Mouse (Mus musculus) hindbrain, embryonic 10.5 days (tissue): Measurements from ENCODE around the gene Gabpb1. TPM values are rescaled to one million over a fixed set of nuclear protein-coding genes. Genes with fewer than 3 reads are reported as not detected.

Source experiments
- DNase-seq: peaks from one replicate; pipeline ENCODE4 v3.0.0-alpha.2; 2017; ENCODE audit warnings: low spot score
- H3K27ac ChIP-seq: fragments of 300-500 bp; sonication (generic); 2 replicates; pipeline ENCODE4 v1.5.1; 2016; ENCODE audit warnings: mild to moderate bottlenecking, moderate library complexity
- H3K27me3 ChIP-seq: fragments of 300-500 bp; sonication (generic); 2 replicates; pipeline ENCODE4 v1.6.1; 2016; ENCODE audit warnings: mild to moderate bottlenecking; ENCODE audit not compliant: poor library complexity, insufficient read depth, severe bottlenecking
- H3K36me3 ChIP-seq: fragments of 300-500 bp; sonication (generic); 2 replicates; pipeline ENCODE4 v1.6.1; 2016; ENCODE audit warnings: mild to moderate bottlenecking, moderate library complexity
- H3K4me1 ChIP-seq: fragments of 300-500 bp; sonication (generic); replicated peaks from 2 replicates; pipeline ENCODE4 v1.6.1; 2016; ENCODE audit warnings: mild to moderate bottlenecking
- H3K4me3 ChIP-seq: fragments of 300-500 bp; sonication (generic); 2 replicates; pipeline ENCODE4 v1.5.1; 2016; ENCODE audit warnings: mild to moderate bottlenecking, moderate library complexity
- H3K9me3 ChIP-seq: fragments of 300-500 bp; sonication (generic); 2 replicates; pipeline ENCODE4 v1.6.1; 2016; ENCODE audit warnings: mild to moderate bottlenecking, moderate library complexity
- WGBS: fragments of 180-500 bp; shearing (Covaris S2); methylation state at CpG from one replicate; pipeline ENCODE4 v1.1.7; 2016; 5-methylcytosine and 5-hydroxymethylcytosine counted together
- polyA plus RNA-seq: library from polyadenylated mRNA; unstranded; fragments of >200 nt; fragmentation: Nextera tagmentation; extraction: Ambion mirVana; gene quantifications from 2 replicates; pipeline ENCODE4 v1.2.1, GENCODE M21; 2016

The Gabpb1 gene
- polyA plus RNA-seq, result 70.9 and 75.8 TPM in 2 replicates

DNA sequence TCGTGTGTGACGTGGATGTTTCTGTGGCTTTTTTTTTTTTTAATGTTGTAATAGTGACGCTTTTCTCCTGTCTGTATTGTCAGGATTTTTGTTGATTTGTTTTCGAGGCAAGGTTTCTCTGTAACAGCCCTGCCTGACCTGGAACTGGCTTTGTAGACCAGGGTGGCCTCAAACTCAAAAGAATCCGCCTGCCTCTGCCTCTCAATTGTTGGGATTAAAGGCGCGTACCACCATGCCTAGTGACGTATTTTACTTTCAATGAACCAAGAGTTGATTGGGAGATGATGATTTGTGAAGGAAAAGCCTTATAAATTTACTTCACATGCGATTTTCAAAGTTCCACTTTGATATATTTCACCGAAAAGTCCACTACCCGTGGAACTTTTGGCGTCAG is at the start of gene Gabpb1:
Gabpb1 (minus strand) TSS at position 216 of the 394 bp plus-strand sequence.
- Histone ChIP-seq H3K27ac (peak within 1 kb of the TSS; percentile 100), H3K9me3 (peaks cover 6% of the 10 kb centered on the region; the same call in 1 of the 2 replicates), H3K4me3 (peak within 1 kb of the TSS; percentile 94), H3K27me3 (no peaks in the 10 kb centered on the region), H3K36me3 (peaks cover 45% of the 10 kb centered on the region), H3K4me1 (peaks cover 39% of the 10 kb centered on the region)
- no peak for DNase-seq
- 27% methylated on average over 12 of the region's 12 CpGs for WGBS

DNA sequence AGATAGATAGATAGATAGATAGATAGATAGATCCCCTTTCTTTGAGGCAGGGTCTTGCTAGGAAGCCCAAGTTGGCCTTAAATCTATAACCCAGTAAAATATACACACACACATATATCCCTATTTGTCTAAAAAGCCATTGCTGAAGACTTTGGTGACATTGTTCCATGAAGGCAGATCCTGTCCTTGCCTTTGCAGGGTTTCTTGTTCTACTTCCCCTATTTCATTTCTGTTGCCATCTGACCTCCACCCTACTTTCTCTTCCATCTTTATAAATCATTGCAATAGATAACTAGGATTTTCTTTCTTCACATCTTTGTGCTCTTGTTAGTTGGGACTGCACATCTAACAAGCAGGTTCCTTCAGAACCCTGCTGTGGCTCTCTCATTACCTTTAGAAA is 36.8 kb upstream of the Gabpb1 start:
- Histone ChIP-seq H3K36me3 (peaks cover 21% of the 10 kb centered on the region), H3K4me1 (peaks cover 8% of the 10 kb centered on the region), H3K27me3 (no peaks in the 10 kb centered on the region), H3K9me3 (no peaks in the 10 kb centered on the region), H3K4me3 (no peak overlapping the region), H3K27ac (no peak overlapping the region)
- DNase-seq, result no peak

DNA sequence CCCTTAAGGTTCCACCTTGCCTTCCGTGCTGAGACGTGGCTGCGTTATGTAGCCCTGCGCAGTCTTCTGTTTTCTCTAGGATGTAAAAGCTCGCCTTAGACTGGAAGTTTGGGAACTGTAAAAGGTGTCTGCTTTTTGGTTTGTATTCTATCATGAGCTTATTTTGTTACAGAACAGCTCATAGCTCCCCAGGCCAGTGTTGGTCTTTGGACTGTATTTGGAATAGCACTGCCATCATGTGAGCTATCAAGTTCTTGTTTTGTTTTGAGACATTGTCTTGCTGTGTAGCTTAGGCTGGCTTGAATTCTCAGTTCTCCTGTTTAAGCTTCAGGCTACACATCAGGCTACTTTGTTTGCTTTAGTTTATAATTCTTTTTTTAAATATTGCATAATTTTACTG is 36.4 kb upstream of the Gabpb1 start:
- Histone ChIP-seq H3K4me3 (no peak overlapping the region), H3K27me3 (no peaks in the 10 kb centered on the region), H3K36me3 (peaks cover 17% of the 10 kb centered on the region), H3K27ac (no peak overlapping the region), H3K4me1 (peaks cover 10% of the 10 kb centered on the region), H3K9me3 (no peaks in the 10 kb centered on the region)
- WGBS, result 95% methylated on average over 5 of the region's 5 CpGs
- DNase-seq, result no peak

DNA sequence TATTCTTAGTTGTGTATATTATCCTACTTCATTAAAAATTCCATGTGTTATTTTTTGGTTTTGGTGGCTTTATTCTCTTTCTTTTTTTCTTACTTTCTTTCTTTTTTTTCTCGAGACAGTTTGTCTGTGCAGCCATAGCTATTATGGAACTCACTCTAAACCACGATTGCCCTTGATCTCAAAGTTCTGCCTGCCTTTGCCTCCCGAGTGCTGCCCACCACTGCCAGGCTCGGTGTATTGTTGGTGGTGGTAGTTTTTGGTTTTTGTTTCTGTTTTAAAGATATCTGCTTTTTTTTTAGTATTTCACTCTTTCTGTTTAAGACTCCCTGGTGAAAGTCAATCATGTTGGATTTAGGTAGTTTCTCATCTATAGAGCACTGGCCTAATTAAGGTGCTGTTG is 32.2 kb upstream of the Gabpb1 start:
- H3K27ac ChIP-seq, result no peak overlapping the region
- H3K36me3 ChIP-seq, result peaks cover 4% of the 10 kb centered on the region; the same call in 1 of the 2 replicates
- peak overlapping the region; percentile 82 for H3K4me3 ChIP-seq
- WGBS, result 88% methylated on average over 4 of the region's 4 CpGs
- no peak for DNase-seq
- no peaks in the 10 kb centered on the region for H3K9me3 ChIP-seq
- H3K4me1 ChIP-seq, result peaks cover 10% of the 10 kb centered on the region
- peaks cover 4% of the 10 kb centered on the region; the same call in 1 of the 2 replicates for H3K27me3 ChIP-seq

DNA sequence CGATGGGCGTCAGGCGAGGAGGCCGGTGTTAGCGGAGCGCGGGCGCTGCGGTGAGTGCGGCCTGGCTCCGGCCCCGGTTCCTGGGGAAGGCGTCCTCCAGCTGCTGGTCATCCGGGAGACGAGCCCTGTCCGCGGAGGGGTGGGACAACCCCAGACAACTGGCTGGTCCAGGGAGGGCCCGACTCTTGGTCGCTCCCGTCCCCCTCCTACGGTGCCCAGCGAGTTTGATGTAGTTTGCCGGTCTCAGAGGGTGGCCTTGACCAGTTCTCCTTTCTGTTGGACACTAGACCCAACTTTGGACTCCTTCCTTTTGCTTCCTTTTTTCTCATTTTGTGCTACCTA is 31.3 kb upstream of the Gabpb1 start:
- H3K4me1 ChIP-seq, result peaks cover 10% of the 10 kb centered on the region
- H3K27ac ChIP-seq, result peak overlapping the region; percentile 93
- WGBS, result under 1% methylated on average over 23 of the region's 23 CpGs
- H3K36me3 ChIP-seq, result peaks cover 4% of the 10 kb centered on the region; the same call in 1 of the 2 replicates
- no peak for DNase-seq
- H3K9me3 ChIP-seq, result no peaks in the 10 kb centered on the region
- H3K4me3 ChIP-seq, result peak overlapping the region; percentile 82
- H3K27me3 ChIP-seq, result peaks cover 4% of the 10 kb centered on the region; the same call in 1 of the 2 replicates

DNA sequence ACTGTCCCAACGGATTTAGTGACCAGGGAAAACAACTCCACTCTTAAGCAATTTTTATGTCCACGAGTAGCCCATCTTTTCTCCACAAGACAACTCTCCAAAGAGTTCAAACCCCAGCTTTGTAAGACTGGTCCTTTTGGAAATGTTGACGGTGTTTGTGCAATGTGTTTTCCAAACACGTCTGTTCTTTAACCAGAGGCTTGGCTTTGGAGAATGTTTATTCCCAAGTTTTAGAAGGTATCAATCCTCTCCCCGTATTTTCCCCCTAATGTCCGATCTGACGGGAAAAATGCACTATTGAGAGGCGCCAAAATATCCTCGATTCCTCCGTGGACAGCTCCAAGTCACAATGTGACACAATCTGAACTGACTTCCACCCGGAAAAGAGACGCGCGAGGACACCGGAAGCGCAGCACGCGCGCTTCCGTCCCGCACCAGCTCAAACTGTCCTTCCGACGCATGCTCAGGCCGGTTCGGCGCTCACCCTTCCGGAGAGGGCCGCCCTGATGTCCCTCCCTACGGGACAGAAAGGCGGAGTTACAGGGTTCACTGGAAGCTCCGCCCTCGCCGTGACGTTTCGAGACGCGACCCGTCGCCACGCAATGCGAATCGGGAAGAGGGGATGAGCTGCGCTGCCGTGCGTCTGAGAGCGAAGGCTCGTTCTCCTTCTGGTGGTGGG is 30.8 kb upstream of the Gabpb1 start, which contains the start of gene Usp8:
Usp8 (plus strand) TSS at position 570 of the 679 bp plus-strand sequence.
- peaks cover 4% of the 10 kb centered on the region; the same call in 1 of the 2 replicates for H3K27me3 ChIP-seq
- WGBS, result 2% methylated on average over 47 of the region's 47 CpGs
- H3K27ac ChIP-seq, result peak within 1 kb of the TSS; percentile 93
- H3K9me3 ChIP-seq, result no peaks in the 10 kb centered on the region
- H3K4me1 ChIP-seq, result peaks cover 10% of the 10 kb centered on the region
- peak within 1 kb of the TSS; percentile 82 for H3K4me3 ChIP-seq
- peaks cover 4% of the 10 kb centered on the region; the same call in 1 of the 2 replicates for H3K36me3 ChIP-seq
- peak; percentile 98 for DNase-seq

DNA sequence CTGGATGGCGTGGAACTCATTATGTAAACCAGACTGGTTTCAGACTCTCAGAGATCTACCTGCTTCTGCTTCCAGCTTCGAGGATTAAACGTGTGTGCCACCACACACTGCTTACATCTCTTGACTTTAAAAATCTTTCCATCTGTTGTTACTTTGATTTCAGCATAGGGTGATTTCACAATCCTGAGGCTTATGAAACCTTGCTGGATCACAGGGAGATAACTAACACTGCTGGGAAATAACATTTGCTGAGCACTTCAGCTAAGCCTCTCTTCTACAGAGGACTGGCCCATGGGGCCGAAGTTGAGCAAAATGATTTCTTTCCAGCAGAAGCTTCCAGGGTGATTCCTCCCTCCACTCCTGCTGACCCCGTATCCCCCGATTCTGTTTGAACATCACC is 19.1 kb upstream of the Gabpb1 start:
- WGBS, result 85% methylated on average over 6 of the region's 6 CpGs
- no peak for DNase-seq
- no peaks in the 10 kb centered on the region for H3K9me3 ChIP-seq
- no peaks in the 10 kb centered on the region for H3K4me1 ChIP-seq
- no peak overlapping the region for H3K27ac ChIP-seq
- H3K4me3 ChIP-seq, result no peak overlapping the region
- H3K36me3 ChIP-seq, result no peaks in the 10 kb centered on the region
- no peaks in the 10 kb centered on the region for H3K27me3 ChIP-seq

DNA sequence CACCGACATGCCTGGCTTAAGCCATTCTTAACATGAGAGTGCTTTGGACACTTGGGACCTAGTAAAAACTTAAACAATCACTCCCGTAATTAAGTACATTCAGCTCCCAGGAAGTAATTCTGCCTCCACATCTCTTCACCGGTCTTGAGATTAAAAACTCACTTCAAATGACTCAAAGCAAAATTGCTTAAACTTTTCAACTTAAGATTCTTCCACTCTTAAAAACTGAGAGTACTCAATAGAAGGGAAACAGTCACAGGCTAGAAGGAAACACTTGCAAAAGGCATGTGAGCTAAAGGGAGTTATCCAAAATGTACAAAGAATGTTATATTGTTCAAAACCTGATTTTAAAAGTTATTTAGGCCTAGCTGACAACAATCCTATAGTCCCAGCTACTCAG is 15.2 kb upstream of the Gabpb1 start:
- WGBS, result 87% methylated on average over 3 of the region's 3 CpGs

DNA sequence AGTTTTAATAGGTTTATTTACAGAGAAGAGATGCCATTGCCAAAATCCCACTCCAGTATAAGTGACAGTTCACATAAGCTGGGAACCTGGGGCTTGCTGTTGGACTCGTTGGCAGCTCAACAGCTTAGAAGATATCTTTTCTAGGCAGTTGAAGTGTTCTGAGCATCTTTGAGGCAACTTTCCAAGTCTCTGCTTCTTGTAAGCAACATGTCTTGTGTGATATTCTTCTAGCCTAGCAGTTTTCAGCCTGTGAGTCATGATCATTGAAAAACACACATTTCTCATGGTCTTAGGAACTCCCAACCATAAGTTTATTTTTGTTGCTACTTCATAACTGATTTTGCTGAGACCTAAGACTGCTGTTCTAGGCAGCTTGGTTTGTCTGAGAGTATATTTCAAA is 6.8 kb upstream of the Gabpb1 start:
- no peak overlapping the region for H3K27ac ChIP-seq
- H3K27me3 ChIP-seq, result no peaks in the 10 kb centered on the region
- peaks cover 6% of the 10 kb centered on the region for H3K9me3 ChIP-seq
- no peak overlapping the region for H3K4me3 ChIP-seq
- 93% methylated on average over 1 of the region's 1 CpGs for WGBS
- peaks cover 70% of the 10 kb centered on the region for H3K36me3 ChIP-seq
- H3K4me1 ChIP-seq, result no peaks in the 10 kb centered on the region
- no peak for DNase-seq

More for the DNA sequence above, 15.2 kb upstream of the Gabpb1 start:
- H3K9me3 ChIP-seq, result no peaks in the 10 kb centered on the region
- H3K27ac ChIP-seq, result no peak overlapping the region
- DNase-seq, result no peak
- H3K4me3 ChIP-seq, result no peak overlapping the region
- H3K27me3 ChIP-seq, result no peaks in the 10 kb centered on the region
- H3K4me1 ChIP-seq, result no peaks in the 10 kb centered on the region
- H3K36me3 ChIP-seq, result peaks cover 12% of the 10 kb centered on the region

DNA sequence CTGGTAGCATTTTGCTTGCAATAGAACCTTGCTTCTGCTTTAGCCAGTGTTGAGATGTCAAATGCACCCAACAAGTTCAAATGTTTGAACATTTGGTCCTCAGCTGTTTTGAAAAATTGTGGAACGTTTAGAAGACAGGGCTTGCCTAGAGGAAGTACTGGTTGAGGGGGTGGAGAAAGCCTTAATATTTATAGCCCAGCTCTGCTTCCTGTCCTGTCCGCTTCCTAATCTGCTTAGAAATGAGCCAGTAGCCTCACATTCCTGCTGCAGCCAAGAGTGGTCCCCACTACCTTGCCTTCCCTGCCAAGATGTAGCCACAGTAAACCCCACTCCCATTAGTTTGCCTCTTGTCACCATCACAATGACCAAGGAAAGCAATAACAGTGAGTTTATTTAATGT is 6.2 kb upstream of the Gabpb1 start:
- Histone ChIP-seq H3K9me3 (peaks cover 6% of the 10 kb centered on the region), H3K27ac (no peak overlapping the region), H3K27me3 (no peaks in the 10 kb centered on the region), H3K36me3 (peaks cover 73% of the 10 kb centered on the region), H3K4me3 (no peak overlapping the region), H3K4me1 (0 out of 2 replicates have a peak, but pooled peaks cover 2% of the 10 kb centered on the region)
- DNase-seq, result no peak
- WGBS, result 87% methylated on average over 2 of the region's 2 CpGs

DNA sequence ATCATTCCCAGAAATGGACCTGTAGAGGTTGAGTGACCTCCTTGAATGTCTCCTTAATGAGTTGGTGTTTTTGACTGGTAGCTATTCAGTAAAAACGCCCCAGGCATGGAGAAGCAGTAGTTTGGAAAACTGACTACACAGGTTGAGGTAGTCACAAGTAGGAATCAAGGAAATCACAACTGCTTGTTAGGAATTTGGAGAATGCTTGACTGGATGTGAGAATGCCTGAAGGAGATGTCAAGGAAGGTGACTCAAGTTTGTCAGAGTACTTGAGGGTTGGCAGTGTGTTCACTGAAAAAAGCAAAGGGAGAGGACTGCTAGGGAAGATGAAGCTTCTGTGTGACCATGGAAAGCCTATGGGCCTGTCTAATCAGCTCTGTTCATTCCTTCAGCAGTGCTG is 1.2 kb upstream of the Gabpb1 start:
- peak overlapping the region; percentile 94; the same call in 1 of the 2 replicates for H3K4me3 ChIP-seq
- H3K9me3 ChIP-seq, result peaks cover 6% of the 10 kb centered on the region; the same call in 1 of the 2 replicates
- H3K27me3 ChIP-seq, result no peaks in the 10 kb centered on the region
- 94% methylated on average over 1 of the region's 1 CpGs for WGBS
- H3K4me1 ChIP-seq, result peaks cover 29% of the 10 kb centered on the region
- H3K27ac ChIP-seq, result no peak overlapping the region
- H3K36me3 ChIP-seq, result peaks cover 55% of the 10 kb centered on the region
- no peak for DNase-seq

DNA sequence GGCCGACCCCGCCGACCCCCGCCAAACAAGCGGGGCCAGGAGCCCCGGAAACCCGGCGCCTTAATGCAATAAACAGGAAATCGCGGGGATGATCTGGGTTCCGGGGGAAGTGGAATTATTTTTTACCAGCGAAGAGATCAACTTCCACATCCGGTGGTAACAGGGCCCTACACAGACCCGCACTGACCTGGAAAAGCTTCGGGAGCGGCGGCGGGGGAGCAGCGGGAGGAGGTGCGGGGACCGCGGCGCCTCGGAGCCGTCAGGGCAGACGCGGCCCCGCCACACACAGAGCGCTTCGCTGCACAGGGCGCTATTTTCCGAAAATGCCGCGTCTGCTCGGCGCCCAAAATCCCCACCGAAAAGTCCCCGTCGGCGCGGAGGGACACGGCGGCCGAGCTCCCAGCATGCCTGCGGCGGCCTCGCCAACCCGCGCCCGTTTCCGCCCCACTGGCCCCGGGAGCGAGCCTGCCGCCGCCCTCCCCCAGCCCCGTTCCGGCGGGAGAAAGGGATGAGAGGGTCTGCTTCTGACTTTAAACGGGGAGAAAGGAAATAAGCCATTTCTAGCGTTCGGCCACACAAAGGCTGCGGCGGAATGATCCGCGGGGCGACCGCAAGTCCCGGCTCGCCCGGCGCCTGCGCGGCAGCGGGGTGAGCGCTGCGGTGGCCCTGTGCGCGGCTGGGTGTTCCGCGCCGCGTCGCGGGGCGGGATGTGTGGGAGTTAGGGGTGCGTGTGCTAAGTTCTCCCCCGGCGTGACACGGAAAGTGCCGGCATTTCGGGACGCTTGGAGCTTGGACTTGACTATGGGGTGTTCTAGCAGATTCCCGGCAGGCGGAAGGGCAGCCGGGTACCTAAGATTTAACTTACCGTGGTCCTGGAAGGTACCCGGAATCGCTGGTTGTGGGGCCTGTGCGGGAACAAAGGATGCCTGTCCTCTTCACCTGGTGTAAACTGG is 692 bp downstream of the Gabpb1 start:
- DNase-seq, result peak; percentile 89
- under 1% methylated on average over 99 of the region's 99 CpGs for WGBS
- Histone ChIP-seq H3K9me3 (peaks cover 3% of the 10 kb centered on the region; the same call in 1 of the 2 replicates), H3K4me3 (peak overlapping the region; percentile 94), H3K27me3 (no peaks in the 10 kb centered on the region), H3K4me1 (peaks cover 39% of the 10 kb centered on the region), H3K27ac (peak overlapping the region; percentile 100), H3K36me3 (peaks cover 38% of the 10 kb centered on the region)
